Mouse (Mus musculus) CH12.LX (cell line): Measurements from ENCODE around the gene Elk3. TPM values are rescaled to one million over a fixed set of nuclear protein-coding genes. Genes with fewer than 3 reads are reported as not detected.

Experiments used
- DNase-seq: peaks from one replicate; pipeline ENCODE4 v3.0.0-alpha.2; 2013; ENCODE audit errors: extremely low read depth
- H3K27ac ChIP-seq: 2 replicates; pipeline ENCODE4 v1.5.1; 2012; ENCODE audit warnings: low read depth, mild to moderate bottlenecking, control low read depth, moderate library complexity; ENCODE audit not compliant: insufficient read depth
- H3K27me3 ChIP-seq: replicated peaks from 2 replicates; pipeline ENCODE3; 2012; ENCODE audit warnings: inconsistent platforms
- H3K36me3 ChIP-seq, 2 experiments: replicated peaks in 1 of 2; 2 replicates each; pipeline versions ENCODE3 to v1.6.1; 2012; ENCODE audit warnings: inconsistent platforms in 1 of 2, low read length in 1 of 2, mild to moderate bottlenecking in 1 of 2, mixed read lengths in 1 of 2, moderate library complexity in 1 of 2; ENCODE audit not compliant: control insufficient read depth in 1 of 2, insufficient read depth in 1 of 2
- H3K4me1 ChIP-seq, 2 experiments: 2 replicates each; pipeline ENCODE4 v1.6.1; 2012; ENCODE audit warnings: inconsistent platforms in 1 of 2, moderate library complexity in 1 of 2; ENCODE audit not compliant: insufficient read depth in 2 of 2, control insufficient read depth in 1 of 2
- H3K4me2 ChIP-seq: 2 replicates; pipeline ENCODE4 v1.6.1; 2012; ENCODE audit warnings: low read depth, mild to moderate bottlenecking, control low read depth; ENCODE audit not compliant: poor library complexity, insufficient read depth, severe bottlenecking
- H3K4me3 ChIP-seq, 3 experiments: fragments of 150-350 bp in 1 of 3; sonication (generic) in 1 of 3; replicated peaks in 1 of 3; 2 replicates each; pipeline versions ENCODE3 to v1.5.1; 2011 to 2012; ENCODE audit warnings: low read depth in 2 of 3, low read length in 2 of 3, mild to moderate bottlenecking in 2 of 3, moderate library complexity in 2 of 3, control low read depth in 1 of 3, improper control_type of control experiment in 1 of 3, inconsistent platforms in 1 of 3, mixed read lengths in 1 of 3; ENCODE audit not compliant: poor library complexity in 1 of 3
- H3K79me2 ChIP-seq: replicated peaks from 2 replicates; pipeline ENCODE4 v1.6.1; 2012; ENCODE audit warnings: mild to moderate bottlenecking, moderate library complexity; ENCODE audit not compliant: control insufficient read depth, poor library complexity, insufficient read depth, severe bottlenecking; ENCODE audit errors: extremely low read depth
- H3K9ac ChIP-seq: 2 replicates; pipeline ENCODE4 v1.6.1; 2012; ENCODE audit warnings: low read depth, mild to moderate bottlenecking, control low read depth, moderate library complexity; ENCODE audit not compliant: insufficient read depth
- H3K9me3 ChIP-seq: replicated peaks from 2 replicates; pipeline ENCODE3; 2012; ENCODE audit warnings: low read length, inconsistent platforms, mixed read lengths
- BHLHE40 ChIP-seq: IDR thresholded peaks from 2 replicates; pipeline ENCODE4 v1.6.1; 2011; ENCODE audit warnings: mild to moderate bottlenecking, low read depth, low read length, improper control_type of control experiment
- E2F4 ChIP-seq: IDR thresholded peaks from 2 replicates; pipeline ENCODE4 v1.6.1; 2011; ENCODE audit warnings: low read depth, low read length, improper control_type of control experiment; ENCODE audit not compliant: insufficient replicate concordance
- ELF1 ChIP-seq: IDR thresholded peaks from 2 replicates; pipeline ENCODE4 v1.6.1; 2014; ENCODE audit warnings: low read depth, mild to moderate bottlenecking, inconsistent platforms, low read length, improper control_type of control experiment
- EP300 ChIP-seq: IDR thresholded peaks from 2 replicates; pipeline ENCODE4 v1.6.1; 2011; ENCODE audit warnings: low read length, improper control_type of control experiment
- ETS1 ChIP-seq: conservative IDR thresholded peaks from 2 replicates; pipeline ENCODE4 v1.6.1; 2012; ENCODE audit warnings: low read depth, mild to moderate bottlenecking, inconsistent platforms, low read length, improper control_type of control experiment, moderate library complexity
- HCFC1 ChIP-seq: IDR thresholded peaks from 2 replicates; pipeline ENCODE4 v1.6.1; 2012; ENCODE audit warnings: low read depth, mild to moderate bottlenecking, inconsistent platforms, low read length, improper control_type of control experiment
- IRF4 ChIP-seq: IDR thresholded peaks from 2 replicates; pipeline ENCODE4 v1.6.1; 2014; ENCODE audit warnings: low read depth, mild to moderate bottlenecking, inconsistent platforms, low read length, improper control_type of control experiment
- JUN ChIP-seq: IDR thresholded peaks from 2 replicates; pipeline ENCODE4 v1.6.1; 2011; ENCODE audit warnings: low read depth, mild to moderate bottlenecking, low read length, improper control_type of control experiment, moderate library complexity; ENCODE audit not compliant: insufficient read depth
- JUND ChIP-seq: conservative IDR thresholded peaks from 2 replicates; pipeline ENCODE4 v1.6.1; 2011; ENCODE audit warnings: low read depth, low read length, improper control_type of control experiment
- MAFK ChIP-seq: IDR thresholded peaks from 2 replicates; pipeline ENCODE4 v1.6.1; 2011; ENCODE audit warnings: low read length, improper control_type of control experiment; ENCODE audit not compliant: insufficient replicate concordance
- MAX ChIP-seq: IDR thresholded peaks from 2 replicates; pipeline ENCODE4 v1.6.1; 2011; ENCODE audit warnings: low read length, improper control_type of control experiment
- MAZ ChIP-seq: IDR thresholded peaks from 2 replicates; pipeline ENCODE4 v1.6.1; 2012; ENCODE audit warnings: low read depth, mild to moderate bottlenecking, inconsistent platforms, low read length, improper control_type of control experiment, moderate library complexity
- MEF2A ChIP-seq: IDR thresholded peaks from 2 replicates; pipeline ENCODE4 v1.6.1; 2014; ENCODE audit warnings: low read depth, mild to moderate bottlenecking, inconsistent platforms, low read length, improper control_type of control experiment, borderline replicate concordance
- MXI1 ChIP-seq: IDR thresholded peaks from 2 replicates; pipeline ENCODE4 v1.6.1; 2011; ENCODE audit warnings: mild to moderate bottlenecking, low read depth, low read length, improper control_type of control experiment
- NELFE ChIP-seq: IDR thresholded peaks from 2 replicates; pipeline ENCODE4 v1.6.1; 2011; ENCODE audit warnings: low read depth, low read length, improper control_type of control experiment
- PAX5 ChIP-seq: IDR thresholded peaks from 2 replicates; pipeline ENCODE4 v1.6.1; 2012; ENCODE audit warnings: low read length, inconsistent platforms, mixed read lengths
- POLR2A ChIP-seq: IDR thresholded peaks from 2 replicates; pipeline ENCODE4 v1.6.1; 2011; ENCODE audit warnings: low read depth, mild to moderate bottlenecking, improper control_type of control experiment, low read length
- POLR2AphosphoS2 ChIP-seq: IDR thresholded peaks from 2 replicates; pipeline ENCODE4 v1.6.1; 2011; ENCODE audit warnings: low read depth, low read length, improper control_type of control experiment
- RCOR1 ChIP-seq: conservative IDR thresholded peaks from 2 replicates; pipeline ENCODE4 v1.6.1; 2012; ENCODE audit warnings: low read depth, mild to moderate bottlenecking, inconsistent platforms, low read length, improper control_type of control experiment
- SIN3A ChIP-seq: IDR thresholded peaks from 2 replicates; pipeline ENCODE4 v1.6.1; 2012; ENCODE audit warnings: low read length, improper control_type of control experiment, inconsistent platforms
- SMC3 ChIP-seq: IDR thresholded peaks from 2 replicates; pipeline ENCODE4 v1.6.1; 2011; ENCODE audit warnings: low read depth, low read length, improper control_type of control experiment
- TBP ChIP-seq: conservative IDR thresholded peaks from 2 replicates; pipeline ENCODE4 v1.6.1; 2011; ENCODE audit warnings: low read depth, low read length, improper control_type of control experiment
- TCF12 ChIP-seq: IDR thresholded peaks from 2 replicates; pipeline ENCODE4 v1.6.1; 2014; ENCODE audit warnings: low read depth, mild to moderate bottlenecking, inconsistent platforms, low read length, improper control_type of control experiment
- UBTF ChIP-seq: IDR thresholded peaks from 2 replicates; pipeline ENCODE4 v1.6.1; 2012; ENCODE audit warnings: low read depth, mild to moderate bottlenecking, inconsistent platforms, low read length, improper control_type of control experiment, moderate library complexity
- USF1 ChIP-seq: IDR thresholded peaks from 2 replicates; pipeline ENCODE4 v1.6.1; 2014; ENCODE audit warnings: low read depth, mild to moderate bottlenecking, inconsistent platforms, low read length, improper control_type of control experiment
- ZKSCAN1 ChIP-seq: IDR thresholded peaks from 2 replicates; pipeline ENCODE4 v1.6.1; 2012; ENCODE audit warnings: low read depth, inconsistent platforms, low read length, improper control_type of control experiment, borderline replicate concordance
- ZMIZ1 ChIP-seq: IDR thresholded peaks from 2 replicates; pipeline ENCODE4 v1.6.1; 2012; ENCODE audit warnings: low read depth, mild to moderate bottlenecking, inconsistent platforms, low read length, improper control_type of control experiment
- ZNF384 ChIP-seq: IDR thresholded peaks from 2 replicates; pipeline ENCODE4 v1.6.1; 2012; ENCODE audit warnings: low read depth, low read length, improper control_type of control experiment, inconsistent platforms
- dilution Hi-C: fragments of 300-500 bp; cut with MboI; formaldehyde crosslinking; loops from 2 replicates; pipeline ENCODE4 v1.14.3; 2020; ENCODE audit warnings: low sequenced_read_pairs; ENCODE audit not compliant: extremely low pct_unique_long_range_greater_than_20kb, extremely low pct_ligation_motif_present
- in situ Hi-C: fragments of 300-500 bp; cut with MboI; formaldehyde crosslinking; loops from 3 replicates; pipeline ENCODE4 v1.14.3; 2019; ENCODE audit warnings: low sequenced_read_pairs, low pct_ligation_motif_present, low pct_unique_long_range_greater_than_20kb, mixed read lengths
- polyA plus RNA-seq: library from polyadenylated mRNA; unstranded; fragments of >175 nt; gene quantifications from 2 replicates; pipeline ENCODE4 v1.2.1, GENCODE M21; 2012; ENCODE audit warnings: low read depth; ENCODE audit not compliant: insufficient read length
- total RNA-seq, 2 experiments: library from RNA; depleted of rRNA; stranded (reverse); fragments of 300-350 nt in 1 of 2; fragments of >200 nt in 1 of 2; gene quantifications; 2 replicates each; pipeline ENCODE4 v1.2.3; 2012 to 2014

Gene Elk3
- total and polyA plus RNA-seq, 3 experiments: 20.1 to 37.0 (median 25.8) TPM

DNA sequence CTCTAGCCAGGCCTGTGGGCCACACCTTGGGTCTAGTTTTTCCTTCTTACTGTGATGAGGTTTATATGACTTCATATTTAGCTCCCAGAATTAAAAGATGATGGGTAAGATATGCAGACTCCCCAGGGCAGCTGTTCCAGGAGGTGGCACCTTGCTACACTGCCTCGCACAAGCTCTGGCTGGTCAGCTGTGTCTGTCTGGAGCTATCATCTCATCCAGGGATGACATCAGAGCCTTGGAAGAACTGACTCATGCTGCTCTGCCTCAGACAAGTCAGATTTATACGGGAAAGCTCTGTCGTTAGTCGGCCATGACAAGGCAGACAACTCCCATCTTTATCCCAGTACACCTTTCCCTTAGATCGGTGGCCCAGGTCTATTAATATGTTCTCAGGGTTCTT, 46.2 kb upstream of the Elk3 start:
- Histone ChIP-seq H3K9ac (0 out of 2 replicates have a peak overlapping the region, but pooled peaks have one; percentile 86), H3K4me3 (no peak overlapping the region), H3K79me2 (no peaks in the 10 kb centered on the region), H3K27me3 (no peaks in the 10 kb centered on the region), H3K9me3 (no peaks in the 10 kb centered on the region), H3K4me2 (no peak overlapping the region), H3K36me3 (no peaks in the 10 kb centered on the region), H3K27ac (peak overlapping the region; percentile 100), H3K4me1 (peaks cover 60 to 95% of the 10 kb centered on the region in 2 experiments)
- DNase-seq: no peak
- in situ Hi-C loops: loop anchor here (10.0 kb wide), 2 partner anchors 62 to 192 kb away; partner anchors contain the start of gene Cdk17
- TF ChIP-seq MEF2A: 0 out of 2 replicates have a peak, but pooled peaks have one; percentile 28
- no peak for TF ChIP-seq MXI1
- TF ChIP-seq BHLHE40: peak; percentile 27; the same call in 1 of the 2 replicates
- TF ChIP-seq RCOR1: 0 out of 2 replicates have a peak, but pooled peaks have one; percentile 39
- no peak for TF ChIP-seq ZKSCAN1
- TF ChIP-seq POLR2A: no peak; the same call in 1 of the 2 replicates
- TF ChIP-seq HCFC1: 0 out of 2 replicates have a peak, but pooled peaks have one; percentile 19
- TF ChIP-seq JUN: peak; percentile 82
- TF ChIP-seq TBP: no peak
- TF ChIP-seq ETS1: peak; percentile 96
- TF ChIP-seq EP300: peak; percentile 50; the same call in 1 of the 2 replicates
- peak; percentile 19; the same call in 1 of the 2 replicates for TF ChIP-seq TCF12
- 0 out of 2 replicates have a peak, but pooled peaks have one; percentile 12 for TF ChIP-seq MAFK
- TF ChIP-seq JUND: peak; percentile 89
- peak; percentile 10; the same call in 1 of the 2 replicates for TF ChIP-seq IRF4
- dilution Hi-C loops: no loop called here

DNA sequence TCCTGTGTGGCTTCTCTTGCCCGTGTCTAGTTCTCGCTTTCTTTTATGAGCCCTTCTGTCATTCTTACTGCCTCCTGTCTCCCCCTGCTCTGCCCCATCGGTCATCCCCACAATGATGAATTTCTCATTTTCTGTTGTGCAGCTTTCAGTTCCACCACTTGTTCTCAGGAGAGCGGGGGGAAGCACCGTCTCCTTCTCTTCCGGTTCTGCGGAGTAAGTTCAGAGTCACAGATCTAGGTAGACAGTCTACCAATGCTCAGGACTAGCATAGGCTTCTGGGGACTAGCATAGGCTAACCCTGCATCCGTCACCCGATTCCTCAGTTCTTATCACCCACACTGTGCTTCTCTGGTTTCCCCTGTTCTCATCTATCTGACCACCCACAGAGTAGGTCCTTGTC, 45.2 kb upstream of the Elk3 start:
- Histone ChIP-seq H3K36me3 (no peaks in the 10 kb centered on the region), H3K4me3 (peak overlapping the region; percentile 26 to 46 (median 46)), H3K4me2 (peak overlapping the region; percentile 37), H3K27ac (peak overlapping the region; percentile 100), H3K9me3 (peaks cover under 1% of the 10 kb centered on the region), H3K27me3 (no peaks in the 10 kb centered on the region), H3K79me2 (no peaks in the 10 kb centered on the region), H3K4me1 (peaks cover 53 to 87% of the 10 kb centered on the region in 2 experiments), H3K9ac (peak overlapping the region; percentile 86)
- DNase-seq: peak; percentile 91
- in situ Hi-C loops (loop anchor here (10.0 kb wide), 2 partner anchors 61 to 191 kb away; partner anchors contain the start of gene Cdk17), dilution Hi-C loops (no loop called here)
- no peak for TF ChIP-seq MAX
- no peak; the same call in 1 of the 2 replicates for TF ChIP-seq MAZ
- TF ChIP-seq MXI1: no peak
- TF ChIP-seq POLR2A: peak; percentile 54
- no peak for TF ChIP-seq ZNF384
- TF ChIP-seq UBTF: no peak
- no peak for TF ChIP-seq POLR2AphosphoS2
- peak; percentile 66; the same call in 1 of the 2 replicates for TF ChIP-seq EP300
- TF ChIP-seq NELFE: 0 out of 2 replicates have a peak, but pooled peaks have one; percentile 56
- TF ChIP-seq ZKSCAN1: no peak
- TF ChIP-seq JUND: no peak
- TF ChIP-seq SMC3: peak; percentile 31
- TF ChIP-seq SIN3A: no peak
- TF ChIP-seq ZMIZ1: no peak; the same call in 1 of the 2 replicates
- TF ChIP-seq IRF4: peak; percentile 93
- TF ChIP-seq ETS1: peak; percentile 84
- peak; percentile 81 for TF ChIP-seq ELF1
- no peak for TF ChIP-seq RCOR1
- peak; percentile 72 for TF ChIP-seq BHLHE40
- no peak; the same call in 1 of the 2 replicates for TF ChIP-seq MEF2A
- TF ChIP-seq TBP: peak; percentile 39; the same call in 1 of the 2 replicates
- TF ChIP-seq PAX5: no peak
- TF ChIP-seq MAFK: no peak
- TF ChIP-seq TCF12: peak; percentile 60
- no peak for TF ChIP-seq USF1
- no peak for TF ChIP-seq E2F4
- peak; percentile 30; the same call in 1 of the 2 replicates for TF ChIP-seq JUN
